Mouse (Mus musculus): ENCODE data around the gene Gimap1. TPM values are rescaled to one million over a fixed set of nuclear protein-coding genes. Genes with fewer than 3 reads are reported as not detected.

The Gimap1 gene
- polyA plus RNA-seq, 1 experiment from 2014 or later = 8.0 TPM

GRCm38 (mm10) chr6:48741273-48741672 is 2.4 kb downstream of the Gimap1 start:
- H3K4me2 ChIP-seq = no peak overlapping the region
- no peak overlapping the region for H3K9ac ChIP-seq
- no peaks in the 10 kb centered on the region for H3K36me3 ChIP-seq
- H3K27ac ChIP-seq = no peak overlapping the region
- 40% methylated on average over 3 of the region's 3 CpGs for WGBS
- peaks cover 8% of the 10 kb centered on the region for H3K4me1 ChIP-seq
- H3K9me3 ChIP-seq = no peaks in the 10 kb centered on the region
- no peak for ATAC-seq (ENCODE audit: insufficient number of reproducible peaks, insufficient read depth, low FRiP score, low TSS enrichment, low read depth)
- peaks cover 65% of the 10 kb centered on the region for H3K27me3 ChIP-seq
- H3K4me3 ChIP-seq = no peak overlapping the region

GRCm38 (mm10) chr6:48741711-48742206 is 2.9 kb downstream of the Gimap1 start:
- Histone ChIP-seq H3K4me1 (peaks cover 8% of the 10 kb centered on the region), H3K9me3 (no peaks in the 10 kb centered on the region), H3K36me3 (no peaks in the 10 kb centered on the region), H3K27me3 (peaks cover 66% of the 10 kb centered on the region), H3K4me3 (no peak overlapping the region), H3K27ac (no peak overlapping the region), H3K4me2 (no peak overlapping the region), H3K9ac (no peak overlapping the region)
- no peak for ATAC-seq (ENCODE audit: insufficient number of reproducible peaks, insufficient read depth, low FRiP score, low TSS enrichment, low read depth)
- 35% methylated on average over 9 of the region's 9 CpGs for WGBS

- Histone ChIP-seq H3K27me3 (peaks cover 66% of the 10 kb centered on the region), H3K9me3 (no peaks in the 10 kb centered on the region), H3K4me3 (peak overlapping the region; percentile 43), H3K27ac (no peak overlapping the region), H3K9ac (peak overlapping the region; percentile 16; the same call in 1 of the 2 replicates), H3K4me2 (peak overlapping the region; percentile 65), H3K36me3 (no peaks in the 10 kb centered on the region), H3K4me1 (peaks cover 8% of the 10 kb centered on the region)
- no peak for ATAC-seq (ENCODE audit: insufficient number of reproducible peaks, insufficient read depth, low FRiP score, low TSS enrichment, low read depth)
- WGBS = 1% methylated on average over 52 of the region's 52 CpGs
Measured at GRCm38 (mm10) chr6:48742422-48743351, 3.8 kb downstream of the Gimap1 start.

- no peaks in the 10 kb centered on the region for H3K9me3 ChIP-seq
- ATAC-seq (ENCODE audit: insufficient number of reproducible peaks, insufficient read depth, low FRiP score, low TSS enrichment, low read depth) = no peak
- peaks cover 57% of the 10 kb centered on the region for H3K27me3 ChIP-seq
- no peaks in the 10 kb centered on the region for H3K36me3 ChIP-seq
- WGBS = 61% methylated on average over 2 of the region's 2 CpGs
- no peak overlapping the region for H3K4me3 ChIP-seq
- H3K4me2 ChIP-seq = no peak overlapping the region
- H3K27ac ChIP-seq = no peak overlapping the region
- H3K9ac ChIP-seq = no peak overlapping the region
- H3K4me1 ChIP-seq = peaks cover 8% of the 10 kb centered on the region
Measured at GRCm38 (mm10) chr6:48745490-48745889, 6.6 kb downstream of the Gimap1 start.

GRCm38 (mm10) chr6:48745959-48746889 is 7.4 kb downstream of the Gimap1 start, which contains the start of gene Gimap5:
Gimap5 (plus strand) TSS chr6:48746197.
- H3K9ac ChIP-seq = 0 out of 2 replicates have a peak within 1 kb of the TSS, but pooled peaks have one; percentile 27

GRCm38 (mm10) chr6:48747091-48747966 is 8.5 kb downstream of the Gimap1 start:
- no peak for ATAC-seq (ENCODE audit: insufficient number of reproducible peaks, insufficient read depth, low FRiP score, low TSS enrichment, low read depth)
- H3K27ac ChIP-seq = no peak overlapping the region
- 67% methylated on average over 7 of the region's 7 CpGs for WGBS

More at GRCm38 (mm10) chr6:48745959-48746889, 7.4 kb downstream of the Gimap1 start, which contains the start of gene Gimap5:
- H3K4me1 ChIP-seq = peaks cover 8% of the 10 kb centered on the region
- no peaks in the 10 kb centered on the region for H3K9me3 ChIP-seq
- H3K4me3 ChIP-seq = no peak within 1 kb of the TSS
- H3K27ac ChIP-seq = no peak within 1 kb of the TSS
- no peak for ATAC-seq (ENCODE audit: insufficient number of reproducible peaks, insufficient read depth, low FRiP score, low TSS enrichment, low read depth)
- 42% methylated on average over 16 of the region's 16 CpGs for WGBS
- H3K36me3 ChIP-seq = no peaks in the 10 kb centered on the region
- peaks cover 49% of the 10 kb centered on the region for H3K27me3 ChIP-seq
- peak within 1 kb of the TSS; percentile 30 for H3K4me2 ChIP-seq

GRCm38 (mm10) chr6:48763567-48764270 is 24.9 kb downstream of the Gimap1 start:
- Histone ChIP-seq H3K27ac (no peak overlapping the region), H3K9ac (no peak overlapping the region), H3K4me3 (no peak overlapping the region), H3K36me3 (no peaks in the 10 kb centered on the region), H3K4me2 (no peak overlapping the region), H3K27me3 (no peaks in the 10 kb centered on the region), H3K4me1 (peaks cover 2% of the 10 kb centered on the region; the same call in 1 of the 2 replicates), H3K9me3 (no peaks in the 10 kb centered on the region)
- no peak for ATAC-seq (ENCODE audit: insufficient number of reproducible peaks, insufficient read depth, low FRiP score, low TSS enrichment, low read depth)
- 45% methylated on average over 7 of the region's 7 CpGs for WGBS

More at GRCm38 (mm10) chr6:48747091-48747966, 8.5 kb downstream of the Gimap1 start:
- Histone ChIP-seq H3K4me3 (no peak overlapping the region), H3K4me2 (no peak overlapping the region), H3K9me3 (no peaks in the 10 kb centered on the region), H3K4me1 (peaks cover 7% of the 10 kb centered on the region), H3K9ac (no peak overlapping the region), H3K36me3 (no peaks in the 10 kb centered on the region), H3K27me3 (peaks cover 38% of the 10 kb centered on the region)

GRCm38 (mm10) chr6:48764496-48764895 is 25.6 kb downstream of the Gimap1 start:
- no peak for ATAC-seq (ENCODE audit: insufficient number of reproducible peaks, insufficient read depth, low FRiP score, low TSS enrichment, low read depth)
- Histone ChIP-seq H3K4me3 (no peak overlapping the region), H3K4me1 (peaks cover 2% of the 10 kb centered on the region; the same call in 1 of the 2 replicates), H3K9ac (no peak overlapping the region), H3K36me3 (no peaks in the 10 kb centered on the region), H3K9me3 (no peaks in the 10 kb centered on the region), H3K4me2 (no peak overlapping the region), H3K27me3 (no peaks in the 10 kb centered on the region), H3K27ac (no peak overlapping the region)
- 90% methylated on average over 10 of the region's 10 CpGs for WGBS

GRCm38 (mm10) chr6:48768178-48768869 is 29.5 kb downstream of the Gimap1 start:
- 73% methylated on average over 9 of the region's 9 CpGs for WGBS
- Histone ChIP-seq H3K9ac (no peak overlapping the region), H3K4me3 (no peak overlapping the region), H3K36me3 (no peaks in the 10 kb centered on the region), H3K9me3 (no peaks in the 10 kb centered on the region), H3K27ac (no peak overlapping the region), H3K4me1 (peaks cover 2% of the 10 kb centered on the region; the same call in 1 of the 2 replicates), H3K4me2 (no peak overlapping the region), H3K27me3 (no peaks in the 10 kb centered on the region)
- no peak for ATAC-seq (ENCODE audit: insufficient number of reproducible peaks, insufficient read depth, low FRiP score, low TSS enrichment, low read depth)

GRCm38 (mm10) chr6:48768933-48769332 is 30.1 kb downstream of the Gimap1 start:
- H3K4me2 ChIP-seq = no peak overlapping the region
- ATAC-seq (ENCODE audit: insufficient number of reproducible peaks, insufficient read depth, low FRiP score, low TSS enrichment, low read depth) = no peak
- no peaks in the 10 kb centered on the region for H3K9me3 ChIP-seq
- H3K27me3 ChIP-seq = no peaks in the 10 kb centered on the region
- no peak overlapping the region for H3K27ac ChIP-seq
- no peak overlapping the region for H3K9ac ChIP-seq
- no peak overlapping the region for H3K4me3 ChIP-seq
- 85% methylated on average over 3 of the region's 3 CpGs for WGBS
- H3K4me1 ChIP-seq = no peaks in the 10 kb centered on the region
- H3K36me3 ChIP-seq = no peaks in the 10 kb centered on the region
